ENCODE assay signal across 24 mouse cellular contexts in genomic region chr3:103496083-103496482, GRCm38 (mm10).
"Had no signal": no experiment of that assay in that cellular context is flagged by ENCODE, and none has a peak within 500 bp of the region (broad histone marks: within the 10 kb centered on the region; RNA-seq: fewer than 3 reads in every experiment).

No protein-coding gene starts in this region.

- H3K27ac ChIP-seq: intestine, embryonic 15.5 days; kidney, embryonic 15.5 days; limb, embryonic 12.5 days; limb, embryonic 15.5 days; liver, embryonic 14.5 days; lung, embryonic 15.5 days; midbrain, embryonic 10.5 days; midbrain, embryonic 13.5 days; neural tube, embryonic 13.5 days; stomach, embryonic 15.5 days had no signal

- DNase-seq: kidney, adult 11 months; kidney, adult 8-10 months; kidney, postnatal 10 days; kidney, postnatal 36 days; layer of hippocampus, postnatal 36 days; left cerebral cortex, postnatal 4 days; liver, postnatal 0 days; lung, postnatal 10 days; lung, postnatal 36 days; right cerebral cortex, postnatal 14 days; spleen, adult 18-20 months; thymus, postnatal 25 days had no signal

- H3K4me3 ChIP-seq: intestine, embryonic 15.5 days; kidney, embryonic 15.5 days; limb, embryonic 12.5 days; limb, embryonic 15.5 days; lung, embryonic 15.5 days; megakaryocyte, embryonic 14.5 days; midbrain, embryonic 10.5 days; midbrain, embryonic 13.5 days; myocyte; neural tube, embryonic 13.5 days; stomach, embryonic 15.5 days had no signal
